Mouse (Mus musculus) brain, embryonic 18.5 days (tissue): ENCODE measurements around the gene Gm13539.
A peak's percentile ranks its signal among the peaks of the same experiment; 100 is the strongest.

Experiments
- DNase-seq: peaks from one replicate; pipeline ENCODE4 v3.0.0-alpha.2; 2012; ENCODE audit warnings: low read depth, low spot score

Gm13539 gene

DNA sequence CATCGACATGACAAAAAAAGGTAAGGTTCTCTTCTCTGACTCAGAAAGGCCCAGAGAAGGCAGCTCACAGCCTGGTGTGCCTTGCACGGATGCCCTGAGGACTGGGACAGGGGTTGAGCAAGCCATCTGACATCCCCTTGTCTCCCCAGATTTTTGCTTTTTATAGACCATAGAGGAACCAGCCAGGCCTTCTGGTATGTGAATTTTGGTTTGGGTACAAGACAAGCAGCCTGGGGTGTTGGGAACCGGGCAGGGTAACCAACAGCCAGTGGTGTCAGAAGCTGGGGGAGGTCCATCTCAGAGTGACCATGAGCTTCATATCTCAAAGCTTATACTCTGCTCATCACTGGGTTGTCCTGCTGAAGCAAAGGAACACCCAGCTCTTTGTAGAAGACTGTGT, 42.7 kb downstream of the Gm13539 start:
- DNase-seq, result no peak

DNA sequence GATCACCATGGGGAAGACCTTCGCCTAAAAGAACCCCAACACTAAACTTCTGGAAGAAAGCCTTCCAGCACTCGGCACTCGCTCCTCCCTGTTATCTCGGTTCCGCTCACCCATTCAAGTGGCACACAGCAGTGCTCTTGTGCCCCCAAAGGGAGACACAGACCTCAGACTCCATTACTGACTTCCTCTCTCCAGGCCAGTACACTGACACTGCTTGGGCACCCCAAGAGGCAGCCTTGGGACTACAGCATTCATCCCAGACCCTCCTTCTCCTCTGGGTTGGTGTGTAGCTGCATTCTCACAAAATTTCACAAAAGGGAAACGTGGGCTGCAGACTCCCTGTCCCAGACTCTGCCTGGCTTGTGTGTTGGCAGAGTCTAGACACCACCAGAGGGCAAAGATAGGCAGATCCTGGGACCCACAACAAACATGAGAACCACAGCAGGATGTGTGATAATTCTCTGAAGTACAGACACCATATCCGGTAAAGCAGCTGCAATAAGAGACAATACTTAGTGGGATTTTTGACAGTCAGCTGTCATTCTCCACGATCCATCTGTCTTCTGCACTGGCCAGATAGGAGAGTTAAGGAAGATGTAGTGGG, 46.4 kb downstream of the Gm13539 start:
- DNase-seq, result no peak

DNA sequence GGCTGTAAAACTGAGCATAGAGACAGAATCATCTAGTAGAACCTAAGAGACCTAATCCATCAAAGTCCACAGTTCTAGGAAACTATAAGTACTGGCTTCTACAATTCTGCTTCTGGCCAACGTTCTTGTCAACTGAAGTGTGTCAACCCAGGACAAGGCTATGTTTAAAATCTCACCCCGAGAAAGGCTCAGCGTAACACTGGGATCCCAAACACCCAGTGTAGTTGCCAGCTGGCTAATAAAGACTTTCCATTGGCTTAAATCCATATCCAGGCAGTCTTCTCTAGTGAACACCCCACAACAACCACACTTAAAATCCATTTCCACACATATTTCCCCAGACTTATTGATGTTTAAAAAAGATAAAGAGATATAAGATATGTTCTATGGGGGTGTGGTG, 48.7 kb downstream of the Gm13539 start:
- DNase-seq, result no peak

DNA sequence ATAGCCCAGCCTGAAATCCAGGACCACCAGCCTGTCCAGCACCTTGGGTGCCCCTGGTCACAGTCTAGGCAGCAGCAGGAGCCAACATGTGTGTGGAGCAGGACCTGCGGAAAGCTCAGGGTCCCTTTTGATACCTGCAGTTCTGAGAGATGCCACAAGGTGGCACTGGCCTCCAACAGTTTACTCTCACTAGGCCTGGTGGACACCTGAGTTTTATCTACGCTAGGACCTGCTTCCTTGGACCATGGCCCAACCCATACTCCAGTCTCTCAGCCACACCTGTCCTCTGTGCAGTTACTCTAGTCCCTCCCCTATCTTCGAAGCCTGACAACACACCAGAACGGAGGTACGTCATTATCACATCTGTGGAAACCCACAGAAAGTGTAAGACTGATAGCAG, 54.2 kb downstream of the Gm13539 start:
- peak; percentile 34 for DNase-seq
